Mouse (Mus musculus) layer of hippocampus, adult 11-12 months (tissue): Measurements from ENCODE around the gene Rplp0.
"Not testable (repeated sequence)": the region's sequence is repeated elsewhere in the genome, so short reads cannot be mapped to it uniquely, and the experiment has no call there.

Experiments
- DNase-seq: peaks from one replicate; pipeline ENCODE4 v3.0.0; 2022; ENCODE audit warnings: low spot score

Gene Rplp0

GRCm38 (mm10) chr5:115559237-115560101, at the start of gene Rplp0:
Gene Rplp0, plus strand, starts transcription at chr5:115559467.
- DNase-seq, result peak; percentile 100

DNA sequence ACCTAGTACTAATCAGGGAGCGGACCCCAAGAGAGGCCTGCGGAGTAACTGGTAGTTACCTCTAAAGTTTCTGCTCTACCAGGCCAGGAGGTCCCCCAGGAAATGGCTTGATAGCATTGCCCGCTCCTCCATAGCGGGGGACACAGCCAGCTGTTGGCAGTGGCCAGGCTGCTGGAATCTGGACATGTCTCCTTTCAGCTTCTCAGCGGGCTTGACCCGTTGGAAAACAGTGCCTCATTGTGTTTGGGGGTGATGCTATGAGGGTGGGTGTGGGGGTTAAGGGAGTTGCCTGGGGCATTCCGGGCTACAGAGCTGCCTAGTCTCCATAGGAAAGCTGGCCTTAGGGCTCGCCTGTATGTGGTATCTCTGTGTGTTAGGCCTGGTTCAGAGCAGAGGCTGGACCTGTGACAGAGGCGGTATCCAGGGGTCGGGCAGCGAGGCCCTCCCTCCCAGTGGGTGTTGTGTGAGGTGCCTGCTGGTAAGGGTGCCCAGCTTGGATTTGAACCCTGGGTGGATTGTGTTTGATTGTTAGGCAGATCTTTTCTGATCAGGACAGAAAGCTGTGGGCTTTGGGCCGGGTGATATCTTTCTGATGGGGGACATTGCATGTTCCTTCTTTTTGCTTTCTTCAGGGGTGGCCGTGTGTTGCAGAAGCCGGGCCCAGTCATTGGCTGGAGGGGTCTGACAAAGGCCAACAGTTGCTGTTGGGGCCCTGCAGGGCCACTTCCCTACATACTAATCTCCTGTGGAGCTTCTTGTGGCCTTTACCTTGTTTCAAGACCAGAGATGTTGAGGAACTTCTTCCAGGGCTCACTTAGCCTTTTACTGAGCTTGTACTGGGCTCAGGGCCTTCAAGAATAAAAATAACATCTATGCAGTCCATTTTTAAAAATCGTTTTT, 49.2 kb upstream of the Rplp0 start:
- DNase-seq, result no peak

DNA sequence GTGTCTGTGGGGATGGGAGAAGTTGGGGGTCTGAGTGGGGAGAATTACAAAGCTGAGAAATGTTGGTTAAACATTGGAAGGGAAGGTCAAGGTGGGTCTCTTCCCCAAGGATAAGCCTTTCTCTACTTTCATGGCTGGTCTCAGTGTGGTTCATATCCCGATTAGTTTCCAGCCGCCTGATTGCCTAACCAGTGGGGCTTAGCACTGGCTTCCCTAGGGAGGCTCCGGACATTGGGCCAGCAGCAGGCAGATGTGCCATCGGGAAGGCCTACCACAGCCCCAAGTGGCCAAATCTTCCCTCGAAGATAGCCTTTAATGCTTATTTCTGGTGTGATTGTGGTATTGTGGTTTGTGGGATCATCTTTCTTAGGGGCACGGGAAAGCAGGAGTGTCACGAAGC, 46.9 kb upstream of the Rplp0 start:
- no peak for DNase-seq

DNA sequence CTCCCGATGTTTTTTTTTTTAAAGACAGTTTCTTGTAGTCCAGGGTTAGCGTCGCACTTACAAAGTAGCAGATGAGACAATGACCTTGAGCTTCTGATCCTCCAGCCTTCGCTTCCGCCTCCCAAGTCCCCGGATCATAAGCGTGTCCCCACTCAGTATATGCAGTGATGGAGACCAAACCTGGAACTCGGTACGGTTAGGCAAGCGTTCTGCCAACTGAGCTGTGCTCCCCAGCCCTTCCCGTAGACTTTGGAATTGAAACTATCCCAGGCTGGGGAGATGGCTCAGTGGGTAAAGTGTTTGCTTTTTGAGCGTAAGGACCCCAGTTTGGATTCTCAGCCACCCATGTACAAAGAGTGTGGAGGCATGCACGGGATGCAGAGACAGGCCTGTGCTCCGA, 46.0 kb upstream of the Rplp0 start:
- no peak for DNase-seq

GRCm38 (mm10) chr5:115513721-115514120, 45.5 kb upstream of the Rplp0 start:
- DNase-seq, result no peak

DNA sequence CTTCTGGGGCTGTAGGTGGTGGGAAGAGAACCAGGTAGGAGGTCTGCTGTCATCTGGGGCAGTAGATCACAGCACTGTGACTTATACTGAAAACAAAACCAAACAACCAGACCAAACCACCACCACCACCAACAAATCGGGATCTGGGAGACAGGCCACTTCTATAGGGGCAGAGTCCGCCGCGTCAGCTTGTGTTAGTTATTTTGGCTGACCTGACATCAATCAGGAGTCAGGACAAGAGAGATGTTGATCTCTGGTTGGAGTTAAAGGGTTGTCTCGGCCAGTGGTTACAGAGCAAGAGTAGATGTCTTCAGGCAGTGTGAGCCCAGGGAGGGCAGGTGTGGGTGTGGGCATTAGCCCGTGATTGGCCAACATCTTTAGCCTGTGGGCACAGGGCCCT, 44.9 kb upstream of the Rplp0 start:
- DNase-seq, result no peak

DNA sequence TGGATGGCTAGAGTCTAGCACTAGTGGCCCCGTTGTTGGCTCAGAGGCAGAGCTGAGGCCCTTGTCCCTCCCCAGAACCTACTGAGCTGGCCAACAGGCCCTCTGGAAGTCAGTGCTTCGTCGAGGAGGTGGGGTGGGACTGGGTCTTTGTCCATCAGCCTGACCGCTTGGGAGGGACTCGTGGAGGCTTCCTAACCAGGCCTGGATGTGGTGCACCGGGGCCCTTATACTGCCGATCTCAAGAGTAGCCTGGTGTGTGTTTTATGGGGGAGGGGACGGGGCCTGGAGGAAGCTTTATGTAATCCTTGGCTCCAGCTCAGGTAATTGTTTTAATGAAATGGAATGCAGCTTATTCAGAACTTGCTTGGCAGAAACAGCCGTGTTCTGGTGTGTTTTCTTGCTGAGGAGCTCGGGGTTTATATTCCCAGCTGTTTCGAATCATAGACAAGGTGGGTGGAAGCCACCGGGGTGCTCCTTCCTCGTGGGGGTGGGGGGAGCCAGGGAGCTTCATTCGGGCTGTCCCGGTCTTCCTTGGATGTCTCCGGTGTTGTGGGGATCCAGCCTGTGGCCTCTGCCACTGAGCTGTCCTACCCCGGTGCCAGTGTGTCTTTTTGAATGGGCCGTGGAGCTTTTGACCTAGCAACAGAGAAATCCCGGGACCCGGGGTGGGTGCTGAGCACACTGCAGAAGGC, 44.2 kb upstream of the Rplp0 start:
- no peak for DNase-seq

GRCm38 (mm10) chr5:115516081-115516907, 43.0 kb upstream of the Rplp0 start:
- DNase-seq, result no peak

GRCm38 (mm10) chr5:115516908-115517307, 42.4 kb upstream of the Rplp0 start:
- no peak for DNase-seq

DNA sequence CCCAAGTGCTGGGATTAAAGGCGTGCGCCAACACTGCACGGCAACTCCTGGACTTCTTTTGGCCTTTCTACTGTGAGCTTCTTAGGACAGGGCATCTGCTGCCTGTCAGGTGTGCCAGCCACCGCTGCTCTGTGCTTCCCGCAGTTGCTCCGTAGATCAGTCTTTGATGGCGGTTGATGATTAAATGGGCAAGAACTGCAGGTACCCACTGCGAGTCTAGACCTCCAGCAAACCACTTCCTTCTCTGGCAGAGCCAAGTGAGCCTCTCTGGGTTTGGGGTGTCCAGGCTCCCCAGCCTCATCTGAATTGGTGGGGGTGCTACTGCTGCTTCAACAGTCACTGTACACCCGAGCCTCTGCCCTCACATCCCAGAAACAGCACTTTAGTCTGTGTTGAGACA, 41.8 kb upstream of the Rplp0 start:
- no peak for DNase-seq

DNA sequence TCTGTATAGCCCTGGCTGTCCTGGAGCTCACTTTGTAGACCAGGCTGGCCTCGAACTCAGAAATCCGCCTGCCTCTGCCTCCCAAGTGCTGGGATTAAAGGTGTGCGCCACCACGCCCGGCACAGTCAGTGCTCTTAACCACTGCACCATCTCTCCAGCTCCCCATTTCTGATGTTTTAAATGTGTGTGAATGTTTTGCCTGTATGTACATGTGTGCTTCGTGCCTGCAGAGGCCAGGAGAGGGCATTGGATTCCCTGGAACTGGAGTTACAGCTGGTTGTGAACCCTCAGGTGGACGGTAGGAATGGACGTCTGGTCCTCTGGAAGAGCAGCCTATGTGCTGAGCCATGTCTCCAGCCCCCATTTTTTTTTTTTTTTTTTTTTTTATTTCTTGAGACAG, 41.1 kb upstream of the Rplp0 start:
- DNase-seq, result not testable (repeated sequence)

DNA sequence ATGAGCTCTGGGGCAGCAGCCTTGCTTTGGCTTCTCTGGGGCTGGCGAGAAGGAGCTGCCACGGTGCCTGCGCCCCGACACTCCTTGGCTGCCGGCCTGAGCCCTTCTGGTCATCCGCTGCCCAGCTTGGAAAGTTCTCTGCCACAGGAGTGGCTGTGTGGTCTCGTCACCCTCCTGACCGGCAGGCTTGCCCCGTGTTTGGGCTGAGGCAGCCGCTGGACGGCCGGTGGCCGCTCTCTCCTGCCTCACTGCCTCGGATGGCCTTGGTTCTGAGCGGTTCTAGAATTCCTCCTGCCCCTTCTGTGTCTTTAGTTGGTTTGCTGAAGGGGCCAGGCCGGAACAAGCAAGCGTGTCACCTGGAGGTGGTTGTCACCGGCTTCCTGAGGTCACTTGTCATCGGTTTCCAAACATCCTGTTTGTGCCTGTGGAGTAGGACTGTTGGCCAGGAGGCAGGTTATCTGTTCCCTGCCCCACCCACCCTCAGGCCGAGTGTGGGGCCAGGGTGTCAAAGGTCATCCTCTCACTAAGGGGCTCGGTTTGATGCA, 38.9 kb upstream of the Rplp0 start:
- DNase-seq, result no peak

GRCm38 (mm10) chr5:115521553-115522461, 37.5 kb upstream of the Rplp0 start:
- no peak for DNase-seq

DNA sequence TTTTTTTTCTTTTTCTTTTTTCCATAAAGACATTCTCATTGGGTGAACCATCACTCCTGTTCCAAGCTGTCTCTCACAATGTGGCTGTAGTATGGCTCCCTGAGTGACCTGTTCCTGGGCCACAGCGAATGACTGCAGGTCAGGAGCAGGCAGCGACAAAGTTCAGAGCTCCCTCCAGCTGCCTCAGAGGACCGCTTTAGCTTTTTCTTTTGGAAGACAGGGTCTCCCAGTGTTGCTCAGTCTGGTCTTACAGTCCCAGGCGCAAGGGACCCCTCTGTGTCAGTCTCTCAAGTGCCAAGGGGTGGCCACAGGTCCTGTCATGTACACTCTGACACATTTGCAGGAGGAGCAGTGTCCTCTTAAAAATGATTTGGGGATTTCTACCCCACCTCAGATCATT, 36.7 kb upstream of the Rplp0 start:
- DNase-seq, result no peak

GRCm38 (mm10) chr5:115522981-115523499, 36.2 kb upstream of the Rplp0 start:
- DNase-seq, result no peak

GRCm38 (mm10) chr5:115523971-115524370, 35.3 kb upstream of the Rplp0 start:
- DNase-seq, result no peak

DNA sequence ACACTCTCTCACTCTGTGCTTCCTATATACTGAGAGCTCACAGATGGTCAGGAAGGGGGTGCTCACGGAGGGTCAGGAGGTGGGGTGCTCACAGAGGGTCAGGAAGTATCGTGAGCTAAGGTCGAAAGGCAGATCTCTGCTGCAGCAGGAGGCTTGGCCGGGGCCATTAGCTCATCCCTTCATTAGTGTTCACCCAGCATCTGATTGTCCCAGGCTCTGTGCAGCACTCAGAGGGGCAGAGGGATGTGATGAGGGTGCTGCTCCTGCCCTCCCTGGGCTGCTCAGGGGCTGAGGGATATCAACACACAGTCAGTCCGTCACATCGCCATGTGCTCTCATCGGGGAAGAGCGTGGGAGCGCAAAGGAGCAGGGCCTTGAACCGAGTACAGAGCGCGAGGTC, 34.8 kb upstream of the Rplp0 start:
- DNase-seq, result no peak

DNA sequence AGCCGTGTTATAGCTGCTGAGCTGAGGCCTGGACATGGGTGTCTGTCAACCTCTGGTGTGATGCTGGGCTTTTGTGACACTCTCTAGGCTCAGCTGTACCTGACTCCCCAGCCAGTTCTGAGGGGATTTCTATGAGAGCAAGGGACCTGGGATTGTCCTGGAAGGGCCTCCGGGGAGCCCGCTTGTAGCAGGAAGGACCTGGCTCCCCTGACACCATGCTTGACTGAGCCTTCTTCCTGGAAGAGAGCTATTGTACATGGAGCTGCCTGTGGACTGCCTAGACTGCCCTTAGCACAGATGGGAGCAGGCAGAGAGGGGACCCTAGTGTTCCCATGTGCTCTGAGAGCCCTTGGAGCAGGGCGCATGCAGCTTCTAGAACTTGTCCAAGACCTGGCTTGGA, 33.9 kb upstream of the Rplp0 start:
- no peak for DNase-seq

GRCm38 (mm10) chr5:115525943-115526342, 33.3 kb upstream of the Rplp0 start:
- DNase-seq, result no peak
